Mouse (Mus musculus) limb, embryonic 11.5 days (tissue): ENCODE measurements at regions not wholly inside any gene's neighbourhood (a gene's known extent, or its start where the extent isn't known, plus 50 kb on each side); places are given as distances from the start of the nearest gene placed in this dataset.

Experiments used
- ATAC-seq: fragments of 200-750 bp; cut with Nextera tagmentation; 2 replicates; pipeline ENCODE4 v1.8.0; 2017; ENCODE audit warnings: low read depth; ENCODE audit not compliant: insufficient number of reproducible peaks, low FRiP score, low TSS enrichment
- DNase-seq: peaks from one replicate; pipeline ENCODE4 v3.0.0-alpha.2; 2015; ENCODE audit warnings: low spot score
- H3K27ac ChIP-seq: fragments of 300-500 bp; sonication (generic); replicated peaks from 2 replicates; pipeline ENCODE4 v1.5.1; 2014; ENCODE audit warnings: low read depth, mild to moderate bottlenecking, low read length
- H3K27me3 ChIP-seq: fragments of 300-500 bp; sonication (generic); 2 replicates; pipeline ENCODE4 v1.6.1; 2014; ENCODE audit warnings: mild to moderate bottlenecking, low read length, mixed read lengths; ENCODE audit not compliant: control insufficient read depth, insufficient read depth
- H3K36me3 ChIP-seq: fragments of 300-500 bp; sonication (generic); 2 replicates; pipeline ENCODE4 v1.6.1; 2014; ENCODE audit warnings: mild to moderate bottlenecking, low read length, moderate library complexity, mixed read lengths; ENCODE audit not compliant: control insufficient read depth, insufficient read depth
- H3K4me1 ChIP-seq: fragments of 300-500 bp; sonication (generic); 2 replicates; pipeline ENCODE4 v1.6.1; 2014; ENCODE audit warnings: low read length, mixed read lengths; ENCODE audit not compliant: control insufficient read depth, insufficient read depth
- H3K4me2 ChIP-seq: fragments of 300-500 bp; sonication (generic); 2 replicates; pipeline ENCODE4 v1.6.1; 2014; ENCODE audit warnings: low read depth, mild to moderate bottlenecking, moderate library complexity; ENCODE audit not compliant: severe bottlenecking
- H3K4me3 ChIP-seq: fragments of 300-500 bp; sonication (generic); 2 replicates; pipeline ENCODE4 v1.5.1; 2014; ENCODE audit warnings: low read depth, low read length
- H3K9ac ChIP-seq: fragments of 300-500 bp; sonication (generic); 2 replicates; pipeline ENCODE4 v1.6.1; 2014; ENCODE audit warnings: mild to moderate bottlenecking, low read length
- H3K9me3 ChIP-seq: fragments of 300-500 bp; sonication (generic); 2 replicates; pipeline ENCODE4 v1.6.1; 2016; ENCODE audit warnings: low read length; ENCODE audit not compliant: control insufficient read depth
- WGBS: fragments of 180-500 bp; shearing (Covaris S2); extraction: QIAGEN DNeasy Blood & Tissue Kit; methylation state at CpG from one replicate; pipeline ENCODE4 v1.1.7; 2014; 5-methylcytosine and 5-hydroxymethylcytosine counted together

DNA sequence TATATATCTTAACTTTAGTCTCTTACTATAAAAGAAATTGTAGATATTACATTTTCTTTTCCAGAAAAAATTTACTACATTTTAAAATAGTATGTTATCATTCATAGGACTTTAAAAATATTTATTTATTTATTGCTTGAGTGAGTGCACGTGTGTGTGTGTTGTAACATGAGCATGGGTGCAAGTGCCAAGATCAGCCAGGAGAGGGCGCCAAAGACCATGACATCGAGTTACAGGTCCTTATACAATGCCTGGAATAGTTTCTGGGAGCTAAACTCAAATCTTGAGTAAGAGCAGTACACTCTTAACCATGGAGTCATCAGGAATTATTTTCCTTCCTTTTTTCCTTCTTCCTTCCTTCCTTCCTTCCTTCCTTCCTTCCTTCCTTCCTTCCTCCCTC, 185.4 kb upstream of the Mageb4 start:
- no peak overlapping the region for H3K4me2 ChIP-seq
- ATAC-seq: no peak
- 11% methylated on average over 3 of the region's 3 CpGs for WGBS

More for the DNA sequence above, 185.4 kb upstream of the Mageb4 start:
- no peak overlapping the region for H3K27ac ChIP-seq
- no peaks in the 10 kb centered on the region for H3K4me1 ChIP-seq
- H3K36me3 ChIP-seq: no peaks in the 10 kb centered on the region
- DNase-seq: peak; percentile 51
- no peak overlapping the region for H3K9ac ChIP-seq
- no peaks in the 10 kb centered on the region for H3K27me3 ChIP-seq
- no peaks in the 10 kb centered on the region for H3K9me3 ChIP-seq
- no peak overlapping the region for H3K4me3 ChIP-seq
